Mouse (Mus musculus) limb, embryonic 11.5 days (tissue): Measurements from ENCODE around the gene Cab39. TPM values are rescaled to one million over a fixed set of nuclear protein-coding genes. Genes with fewer than 3 reads are reported as not detected.

ENCODE experiments used
- ATAC-seq: fragments of 200-750 bp; cut with Nextera tagmentation; 2 replicates; pipeline ENCODE4 v1.8.0; 2017; ENCODE audit warnings: low read depth; ENCODE audit not compliant: insufficient number of reproducible peaks, low FRiP score, low TSS enrichment
- DNase-seq: peaks from one replicate; pipeline ENCODE4 v3.0.0-alpha.2; 2015; ENCODE audit warnings: low spot score
- H3K27ac ChIP-seq: fragments of 300-500 bp; sonication (generic); replicated peaks from 2 replicates; pipeline ENCODE4 v1.5.1; 2014; ENCODE audit warnings: low read depth, mild to moderate bottlenecking, low read length
- H3K27me3 ChIP-seq: fragments of 300-500 bp; sonication (generic); 2 replicates; pipeline ENCODE4 v1.6.1; 2014; ENCODE audit warnings: mild to moderate bottlenecking, low read length, mixed read lengths; ENCODE audit not compliant: control insufficient read depth, insufficient read depth
- H3K36me3 ChIP-seq: fragments of 300-500 bp; sonication (generic); 2 replicates; pipeline ENCODE4 v1.6.1; 2014; ENCODE audit warnings: mild to moderate bottlenecking, low read length, moderate library complexity, mixed read lengths; ENCODE audit not compliant: control insufficient read depth, insufficient read depth
- H3K4me1 ChIP-seq: fragments of 300-500 bp; sonication (generic); 2 replicates; pipeline ENCODE4 v1.6.1; 2014; ENCODE audit warnings: low read length, mixed read lengths; ENCODE audit not compliant: control insufficient read depth, insufficient read depth
- H3K4me2 ChIP-seq: fragments of 300-500 bp; sonication (generic); 2 replicates; pipeline ENCODE4 v1.6.1; 2014; ENCODE audit warnings: low read depth, mild to moderate bottlenecking, moderate library complexity; ENCODE audit not compliant: severe bottlenecking
- H3K4me3 ChIP-seq: fragments of 300-500 bp; sonication (generic); 2 replicates; pipeline ENCODE4 v1.5.1; 2014; ENCODE audit warnings: low read depth, low read length
- H3K9ac ChIP-seq: fragments of 300-500 bp; sonication (generic); 2 replicates; pipeline ENCODE4 v1.6.1; 2014; ENCODE audit warnings: mild to moderate bottlenecking, low read length
- H3K9me3 ChIP-seq: fragments of 300-500 bp; sonication (generic); 2 replicates; pipeline ENCODE4 v1.6.1; 2016; ENCODE audit warnings: low read length; ENCODE audit not compliant: control insufficient read depth
- WGBS: fragments of 180-500 bp; shearing (Covaris S2); extraction: QIAGEN DNeasy Blood & Tissue Kit; methylation state at CpG from one replicate; pipeline ENCODE4 v1.1.7; 2014; 5-methylcytosine and 5-hydroxymethylcytosine counted together
- polyA plus RNA-seq: library from polyadenylated mRNA; unstranded; fragments of >200 nt; fragmentation: Nextera tagmentation; extraction: Ambion mirVana; gene quantifications from 2 replicates; pipeline ENCODE4 v1.2.1, GENCODE M21; 2014

Gene Cab39
- polyA plus RNA-seq, 1 experiment from 2014 or later, result 40.3 TPM

DNA sequence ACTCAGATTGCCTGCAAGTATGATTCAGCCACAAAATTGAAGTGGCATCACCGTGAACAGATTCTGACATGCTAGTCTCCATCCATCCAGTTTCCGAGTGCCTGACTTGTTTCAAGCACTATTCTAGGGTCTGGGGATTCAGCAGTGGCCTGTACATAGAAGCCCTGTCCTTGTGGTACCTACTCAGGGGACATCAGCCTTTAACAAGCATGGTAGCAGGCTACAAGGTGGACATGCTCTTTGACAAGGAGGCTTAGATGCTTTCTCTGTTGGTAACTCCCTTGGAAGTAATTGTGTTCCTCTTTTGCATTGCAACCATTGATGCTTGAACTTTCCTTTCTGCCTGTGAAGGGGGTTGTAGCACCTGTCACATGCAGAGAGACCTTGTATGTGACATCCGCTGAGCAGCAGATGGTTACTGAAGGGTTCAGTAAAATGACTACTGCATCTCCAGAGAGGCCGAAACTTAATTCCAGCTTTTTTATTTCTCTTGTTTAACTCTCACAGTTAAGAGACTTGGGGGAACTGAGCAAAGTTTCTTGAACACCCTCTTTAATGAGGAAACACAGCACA lies 50.1 kb downstream of the Cab39 start:
- H3K27ac ChIP-seq, result no peak overlapping the region
- H3K4me2 ChIP-seq, result no peak overlapping the region
- 98% methylated on average over 4 of the region's 4 CpGs for WGBS
- no peaks in the 10 kb centered on the region for H3K27me3 ChIP-seq
- H3K36me3 ChIP-seq, result peaks cover 3% of the 10 kb centered on the region
- H3K4me1 ChIP-seq, result no peaks in the 10 kb centered on the region
- DNase-seq (no peak), ATAC-seq (no peak)
- H3K9me3 ChIP-seq, result no peaks in the 10 kb centered on the region
- no peak overlapping the region for H3K9ac ChIP-seq
- no peak overlapping the region for H3K4me3 ChIP-seq

DNA sequence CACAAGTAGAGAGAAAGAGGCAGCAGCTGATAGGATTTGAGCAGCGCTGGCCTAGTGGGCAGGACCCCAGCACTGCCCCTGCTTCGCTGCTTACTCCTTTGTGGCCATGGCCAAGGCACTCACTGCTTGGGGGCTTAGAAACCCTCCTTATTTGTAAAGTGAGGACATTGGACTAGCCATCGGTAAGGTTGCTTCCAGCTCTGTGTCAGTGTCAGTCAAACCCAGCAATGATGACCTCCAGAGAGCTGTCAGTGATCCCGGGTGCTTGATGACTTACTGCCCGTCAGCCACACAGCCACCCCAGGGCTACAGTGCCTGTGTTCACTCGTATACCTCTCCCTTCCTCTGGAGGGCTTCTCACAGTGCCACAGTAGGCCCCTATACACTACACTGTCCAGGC lies 51.7 kb downstream of the Cab39 start:
- Histone ChIP-seq H3K27ac (no peak overlapping the region), H3K9me3 (no peaks in the 10 kb centered on the region), H3K4me1 (no peaks in the 10 kb centered on the region), H3K27me3 (no peaks in the 10 kb centered on the region), H3K9ac (no peak overlapping the region), H3K4me2 (no peak overlapping the region), H3K4me3 (no peak overlapping the region), H3K36me3 (peaks cover 3% of the 10 kb centered on the region)
- ATAC-seq (no peak), DNase-seq (no peak)
- WGBS, result 89% methylated on average over 6 of the region's 6 CpGs

DNA sequence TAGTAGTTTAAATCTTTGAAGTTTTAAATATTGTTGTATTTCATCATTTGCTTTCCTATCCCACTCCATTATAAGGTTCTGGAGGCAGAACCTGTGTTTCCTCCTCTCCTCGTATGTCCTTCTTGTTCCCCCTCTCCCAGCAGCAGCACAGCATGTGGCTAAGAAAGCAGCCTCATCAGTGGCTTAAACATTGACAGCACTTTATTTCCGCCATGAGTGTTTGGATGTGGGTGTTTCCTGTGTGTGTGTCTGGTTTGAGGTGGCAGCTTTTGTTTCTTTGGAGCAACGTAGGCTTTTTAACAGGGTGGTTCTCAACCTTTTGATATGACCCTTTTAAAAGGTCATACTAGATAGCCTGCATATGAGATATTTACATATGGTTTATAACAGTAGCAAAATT lies 52.2 kb downstream of the Cab39 start:
- Histone ChIP-seq H3K9me3 (no peaks in the 10 kb centered on the region), H3K9ac (no peak overlapping the region), H3K36me3 (peaks cover 3% of the 10 kb centered on the region), H3K27me3 (no peaks in the 10 kb centered on the region), H3K4me1 (no peaks in the 10 kb centered on the region), H3K4me3 (no peak overlapping the region), H3K4me2 (no peak overlapping the region), H3K27ac (no peak overlapping the region)
- DNase-seq, result no peak
- WGBS, result 88% methylated on average over 3 of the region's 3 CpGs
- no peak for ATAC-seq

DNA sequence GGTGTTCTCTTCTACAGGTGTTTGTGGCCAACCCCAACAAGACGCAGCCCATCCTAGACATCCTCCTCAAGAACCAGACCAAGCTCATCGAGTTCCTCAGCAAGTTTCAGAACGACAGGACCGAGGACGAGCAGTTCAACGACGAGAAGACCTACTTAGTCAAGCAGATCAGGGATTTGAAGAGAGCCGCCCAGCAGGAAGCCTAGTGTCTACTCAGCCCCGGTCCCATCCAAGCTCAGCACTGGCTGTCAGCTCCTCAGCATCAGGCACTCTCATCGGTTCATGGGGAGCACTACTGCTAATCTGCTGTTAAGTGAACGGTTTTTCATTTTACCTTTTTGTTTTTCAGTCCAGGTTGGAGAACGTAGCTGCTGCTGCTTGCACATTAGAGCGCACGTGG lies 55.8 kb downstream of the Cab39 start:
- Histone ChIP-seq H3K27ac (no peak overlapping the region), H3K9ac (no peak overlapping the region), H3K4me1 (no peaks in the 10 kb centered on the region), H3K36me3 (peaks cover 9% of the 10 kb centered on the region), H3K4me3 (no peak overlapping the region), H3K27me3 (no peaks in the 10 kb centered on the region), H3K9me3 (no peaks in the 10 kb centered on the region), H3K4me2 (no peak overlapping the region)
- 97% methylated on average over 14 of the region's 14 CpGs for WGBS
- no peak for DNase-seq
- ATAC-seq, result no peak

DNA sequence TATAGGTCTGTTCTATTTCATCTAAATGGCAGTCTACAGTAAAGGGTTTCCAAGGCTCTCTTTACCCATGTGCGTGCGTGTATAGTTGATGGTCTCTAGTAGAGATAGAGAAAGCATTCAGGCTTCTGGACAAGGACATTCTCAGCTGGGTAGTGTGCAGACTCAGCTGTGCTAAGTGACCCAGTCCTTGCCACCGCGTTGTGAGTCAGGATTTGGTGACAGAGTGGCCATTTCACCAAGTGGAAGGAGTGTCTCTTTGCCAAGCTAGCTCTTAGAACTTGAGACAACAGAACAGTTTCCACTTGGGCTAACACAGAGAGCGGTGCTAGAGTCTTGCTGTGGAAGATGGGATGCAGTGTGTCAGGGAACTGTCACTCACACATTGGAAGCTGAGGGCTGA lies 57.6 kb downstream of the Cab39 start:
- ATAC-seq, result no peak
- H3K27ac ChIP-seq, result no peak overlapping the region
- H3K4me2 ChIP-seq, result no peak overlapping the region
- no peaks in the 10 kb centered on the region for H3K27me3 ChIP-seq
- no peaks in the 10 kb centered on the region for H3K9me3 ChIP-seq
- no peaks in the 10 kb centered on the region for H3K4me1 ChIP-seq
- WGBS, result 93% methylated on average over 5 of the region's 5 CpGs
- DNase-seq, result no peak
- no peak overlapping the region for H3K9ac ChIP-seq
- H3K4me3 ChIP-seq, result no peak overlapping the region
- peaks cover 9% of the 10 kb centered on the region for H3K36me3 ChIP-seq

DNA sequence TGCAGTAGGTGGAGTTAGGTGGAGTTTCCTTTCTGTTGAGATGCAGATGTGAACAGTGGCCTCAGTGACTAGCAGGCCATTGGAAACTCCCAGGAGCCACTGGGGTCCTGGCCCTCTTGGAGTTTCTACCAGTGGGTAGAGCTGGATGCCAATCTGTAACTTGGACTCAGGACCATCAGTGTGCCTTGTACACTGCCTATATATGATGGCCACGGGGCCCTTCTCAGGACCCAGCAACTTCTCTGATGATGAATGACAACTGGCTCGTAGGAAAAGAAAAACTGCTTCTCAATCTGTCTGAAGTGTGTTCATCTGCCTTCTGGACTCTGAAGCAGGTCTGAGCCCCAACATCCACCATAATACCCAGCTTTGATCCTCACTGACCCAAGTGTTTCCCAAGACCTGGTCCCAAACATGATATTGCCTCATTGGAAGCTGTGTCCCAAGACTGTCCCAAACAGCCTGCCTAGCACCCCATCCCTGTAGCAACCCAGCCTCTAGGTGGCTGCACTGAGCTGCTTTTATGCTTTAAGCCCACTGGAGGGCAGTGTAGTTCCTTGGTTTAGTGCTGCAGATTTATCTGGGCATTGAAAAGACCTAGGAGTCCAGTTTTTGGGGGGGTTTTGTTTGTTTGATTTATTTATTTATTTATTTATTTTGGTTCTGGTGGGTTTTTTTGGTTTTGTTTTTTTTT lies 59.9 kb downstream of the Cab39 start:
- Histone ChIP-seq H3K9ac (no peak overlapping the region), H3K36me3 (peaks cover 8% of the 10 kb centered on the region), H3K27me3 (no peaks in the 10 kb centered on the region), H3K4me3 (no peak overlapping the region), H3K27ac (no peak overlapping the region), H3K4me1 (no peaks in the 10 kb centered on the region), H3K4me2 (no peak overlapping the region), H3K9me3 (no peaks in the 10 kb centered on the region)
- WGBS, result 86% methylated on average over 2 of the region's 2 CpGs
- peak; percentile 76 for DNase-seq
- peak; percentile 26; the same call in 1 of the 2 replicates for ATAC-seq

DNA sequence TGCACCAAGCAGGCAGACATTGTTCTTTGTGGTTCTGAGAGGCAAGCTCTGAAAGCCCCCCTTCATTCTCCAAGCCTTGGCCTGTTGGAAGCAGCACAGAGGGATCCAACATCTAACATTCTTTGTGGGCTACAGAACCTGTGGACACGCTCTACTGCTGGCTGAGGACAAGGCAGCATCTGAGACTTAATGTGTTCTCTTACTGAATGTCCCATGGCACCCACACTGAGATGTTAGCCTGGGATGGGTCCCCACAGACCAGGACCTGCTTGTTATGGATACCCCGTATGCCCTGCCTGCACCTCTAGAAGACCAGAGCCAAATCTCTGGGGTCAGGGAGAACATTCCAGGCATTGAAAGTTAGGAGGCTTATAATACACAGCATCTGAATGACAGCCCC lies 60.6 kb downstream of the Cab39 start:
- Histone ChIP-seq H3K9ac (no peak overlapping the region), H3K9me3 (no peaks in the 10 kb centered on the region), H3K4me1 (no peaks in the 10 kb centered on the region), H3K36me3 (peaks cover 6% of the 10 kb centered on the region; the same call in 1 of the 2 replicates), H3K4me2 (no peak overlapping the region), H3K4me3 (no peak overlapping the region), H3K27me3 (no peaks in the 10 kb centered on the region), H3K27ac (no peak overlapping the region)
- DNase-seq (no peak), ATAC-seq (no peak)
- WGBS, result 92% methylated on average over 2 of the region's 2 CpGs

DNA sequence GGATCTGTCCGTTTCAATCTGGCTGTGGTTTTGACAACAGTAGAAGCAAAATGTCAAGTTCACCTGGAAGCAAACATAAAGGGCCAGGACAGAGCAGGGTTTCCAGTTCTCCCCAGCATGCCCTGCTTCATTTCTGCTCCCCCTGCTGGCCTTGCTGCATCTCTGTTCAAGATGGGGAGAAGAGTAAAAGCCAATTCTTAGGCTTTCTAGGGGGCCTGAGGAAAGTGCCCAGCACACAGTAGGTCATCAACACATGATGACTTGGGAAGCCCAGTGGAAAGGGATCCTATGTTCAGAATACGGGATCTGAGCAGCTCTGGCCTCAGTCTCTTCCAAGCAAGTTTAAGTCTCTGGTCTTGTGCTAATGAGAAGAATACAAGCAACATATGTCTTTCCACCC lies 61.2 kb downstream of the Cab39 start:
- no peaks in the 10 kb centered on the region for H3K9me3 ChIP-seq

More for the DNA sequence above, 61.2 kb downstream of the Cab39 start:
- Histone ChIP-seq H3K9ac (no peak overlapping the region), H3K27ac (no peak overlapping the region), H3K27me3 (no peaks in the 10 kb centered on the region), H3K4me2 (no peak overlapping the region), H3K4me3 (no peak overlapping the region), H3K36me3 (peaks cover 6% of the 10 kb centered on the region; the same call in 1 of the 2 replicates), H3K4me1 (no peaks in the 10 kb centered on the region)
- 76% methylated on average over 2 of the region's 2 CpGs for WGBS
- DNase-seq (no peak), ATAC-seq (no peak)
